ENCODE assay signal across 18 mouse cellular contexts in genomic region chr11:24062495-24063096, GRCm38 (mm10). TPM values are rescaled to one million over a fixed set of nuclear protein-coding genes. Genes with fewer than 3 reads are reported as not detected.
A peak's percentile ranks its signal among the peaks of the same experiment; 100 is the strongest.
DNase-seq lines count a peak whose midpoint lies in the region; ATAC-seq and TF ChIP-seq lines count a peak whose summit lies in the region.
"Had no signal": no experiment of that assay in that cellular context is flagged by ENCODE, and none has a peak within 500 bp of the region (broad histone marks: within the 10 kb centered on the region; RNA-seq: fewer than 3 reads in every experiment).

No protein-coding gene starts in this region.

- no peaks in the 10 kb centered on the region for H3K9me3 ChIP-seq in embryonic facial prominence, embryonic 10.5 days
- H3K9me3 ChIP-seq in hindbrain, embryonic 13.5 days: no peaks in the 10 kb centered on the region
- H3K9me3 ChIP-seq in midbrain, embryonic 13.5 days: no peaks in the 10 kb centered on the region
- H3K9me3 ChIP-seq: liver, embryonic 13.5 days had no signal

- H3K4me3 ChIP-seq in embryonic facial prominence, embryonic 10.5 days: peak overlapping the region; percentile 14; the same call in 1 of the 2 replicates
- no peak overlapping the region for H3K4me3 ChIP-seq in hindbrain, embryonic 13.5 days
- H3K4me3 ChIP-seq in midbrain, embryonic 13.5 days (replicated peaks): no peak overlapping the region; the same call in 1 of the 2 replicates
- H3K4me3 ChIP-seq in lung, adult 2 months (replicated peaks; ENCODE audit: extremely low read depth, low read depth, low read length): no peak overlapping the region
- H3K4me3 ChIP-seq: liver, embryonic 13.5 days had no signal

- no peak for TF ChIP-seq CTCF in lung, adult 2 months (IDR thresholded peaks at IDR 0.05; ENCODE audit: insufficient read depth, low read length)

- H3K4me2 ChIP-seq in hindbrain, embryonic 13.5 days: peak overlapping the region; percentile 65
- peak overlapping the region; percentile 67; the same call in 1 of the 2 replicates for H3K4me2 ChIP-seq in midbrain, embryonic 13.5 days (replicated peaks)

- H3K4me1 ChIP-seq in embryonic facial prominence, embryonic 10.5 days: peaks cover 48% of the 10 kb centered on the region
- H3K4me1 ChIP-seq in hindbrain, embryonic 13.5 days (replicated peaks): peaks cover 37% of the 10 kb centered on the region
- H3K4me1 ChIP-seq in midbrain, embryonic 13.5 days (replicated peaks): peaks cover 38% of the 10 kb centered on the region
- no peaks in the 10 kb centered on the region; the same call in 1 of the 2 replicates for H3K4me1 ChIP-seq in lung, adult 2 months (ENCODE audit: control insufficient read depth, insufficient read depth, low read length)

- no peak for TF ChIP-seq POLR2A in lung, adult 2 months (IDR thresholded peaks at IDR 0.05; ENCODE audit: borderline replicate concordance, extremely low read depth, low read depth, low read length)

- H3K36me3 ChIP-seq in embryonic facial prominence, embryonic 10.5 days (replicated peaks): no peaks in the 10 kb centered on the region
- no peaks in the 10 kb centered on the region for H3K36me3 ChIP-seq in hindbrain, embryonic 13.5 days
- no peaks in the 10 kb centered on the region for H3K36me3 ChIP-seq in midbrain, embryonic 13.5 days
- H3K36me3 ChIP-seq: liver, embryonic 13.5 days had no signal

- 0 out of 2 replicates have a peak, but pooled peaks have one; percentile 21 for ATAC-seq in hindbrain, embryonic 13.5 days (ENCODE audit: low FRiP score)
- ATAC-seq in midbrain, embryonic 13.5 days: peak; percentile 66

- DNase-seq in ES-CJ7 (ENCODE audit: low read depth, low spot score): peak; percentile 48
- DNase-seq in embryonic facial prominence, embryonic 10.5 days (ENCODE audit: low spot score): peak; percentile 61
- no peak for DNase-seq in lung, adult 2 months
- no peak for DNase-seq in adrenal gland, adult 8-10 months
- no peak for DNase-seq in natural killer cell, adult 2 months (ENCODE audit: low spot score in 2 of 2)
- DNase-seq in spleen, postnatal 36 days (ENCODE audit: low spot score in 2 of 2): no peak
- DNase-seq: adrenal gland, postnatal 10 days; cerebellum, adult 18-20 months; gastrocnemius, postnatal 25 days; kidney, adult 11 months; liver, embryonic 13.5 days; lung, postnatal 4 days; spleen, adult 18-20 months had no signal

- H3K9ac ChIP-seq in hindbrain, embryonic 13.5 days: no peak overlapping the region
- H3K9ac ChIP-seq in midbrain, embryonic 13.5 days (replicated peaks): 0 out of 2 replicates have a peak overlapping the region, but pooled peaks have one; percentile 12
- H3K9ac ChIP-seq: liver, embryonic 13.5 days had no signal

- peaks cover 56% of the 10 kb centered on the region for H3K27me3 ChIP-seq in embryonic facial prominence, embryonic 10.5 days (replicated peaks; ENCODE audit: low read depth, poor library complexity, severe bottlenecking)
- H3K27me3 ChIP-seq in hindbrain, embryonic 13.5 days: no peaks in the 10 kb centered on the region; the same call in 1 of the 2 replicates
- H3K27me3 ChIP-seq in midbrain, embryonic 13.5 days: peaks cover 3% of the 10 kb centered on the region; the same call in 1 of the 2 replicates

- 24% methylated on average over 9 of the region's 9 CpGs for WGBS in embryonic facial prominence, embryonic 10.5 days
- WGBS in hindbrain, embryonic 13.5 days: 24% methylated on average over 9 of the region's 9 CpGs
- WGBS in midbrain, embryonic 13.5 days: 21% methylated on average over 9 of the region's 9 CpGs
- WGBS in lung, adult 2 months: 43% methylated on average over 9 of the region's 9 CpGs

- H3K27ac ChIP-seq in embryonic facial prominence, embryonic 10.5 days (replicated peaks): peak overlapping the region; percentile 76
- peak overlapping the region; percentile 81; the same call in 1 of the 2 replicates for H3K27ac ChIP-seq in hindbrain, embryonic 13.5 days
- peak overlapping the region; percentile 65 for H3K27ac ChIP-seq in midbrain, embryonic 13.5 days
- H3K27ac ChIP-seq: liver, embryonic 13.5 days had no signal

RNA-seq across cellular contexts. Expression of gene A830031A19Rik, which starts 12.3 kb away (rescaled TPM):
- polyA plus RNA-seq in embryonic facial prominence, embryonic 10.5 days (2016; fragmentation: Nextera tagmentation; extraction: Ambion mirVana): not detected in 2 replicates
- polyA plus RNA-seq in hindbrain, embryonic 13.5 days (2015; fragmentation: Nextera tagmentation; extraction: Ambion mirVana): 0.23 TPM in 1 of 2 replicates, not detected in the other
- not detected in 2 replicates for polyA plus RNA-seq in midbrain, embryonic 13.5 days (2015; fragmentation: Nextera tagmentation; extraction: Ambion mirVana)
- polyA plus RNA-seq in lung, adult 2 months (2012; rRNA removed): not detected in 2 replicates
- not detected for total RNA-seq in adrenal gland, adult 8-10 months (2022)
- total RNA-seq: adrenal gland, postnatal 10 days; gastrocnemius, postnatal 25 days; neutrophil, adult 5-6 weeks had no signal
- polyA plus RNA-seq: heart, postnatal 0 days; liver, embryonic 13.5 days; thymus, postnatal 0 days had no signal

RNA-seq across cellular contexts. Expression of gene Bcl11a, which starts 15.3 kb away (rescaled TPM):
- polyA plus RNA-seq in embryonic facial prominence, embryonic 10.5 days (2016; fragmentation: Nextera tagmentation; extraction: Ambion mirVana): 47.0 and 62.4 TPM in 2 replicates
- 116 and 129 TPM in 2 replicates for polyA plus RNA-seq in hindbrain, embryonic 13.5 days (2015; fragmentation: Nextera tagmentation; extraction: Ambion mirVana)
- 97.6 and 102 TPM in 2 replicates for polyA plus RNA-seq in midbrain, embryonic 13.5 days (2015; fragmentation: Nextera tagmentation; extraction: Ambion mirVana)
- polyA plus RNA-seq in lung, adult 2 months (2012; rRNA removed): 0.96 and 1.5 TPM in 2 replicates
- 1 to 10 TPM; 4.3 to 8.6 (median 5.7) TPM for total RNA-seq in adrenal gland, adult 8-10 months (2022)

Comparison
In these comparisons a context has a peak if more than half of its experiments do, and no peak if none do; other contexts are left out.
1. DNase-seq: peak in ES-CJ7 (single experiment) and embryonic facial prominence, embryonic 10.5 days (single experiment); none in lung, adult 2 months (single experiment), adrenal gland, adult 8-10 months (single experiment), natural killer cell, adult 2 months (0 of 2) and spleen, postnatal 36 days (0 of 2).
2. RNA of gene Bcl11a, which starts 15.3 kb away (polyA plus RNA-seq): 116 to 129 TPM in hindbrain, embryonic 13.5 days, 97.6 to 102 TPM in midbrain, embryonic 13.5 days and 47.0 to 62.4 TPM in embryonic facial prominence, embryonic 10.5 days; 0.96 to 1.5 TPM in lung, adult 2 months; every median in the first group is over 10 times any median in the second.
3. Peak in every context shown above with its lines, with median percentiles within 50 percentile points of each other: H3K27ac ChIP-seq.